Mouse (Mus musculus): ENCODE data around the gene Snx32. TPM values are rescaled to one million over a fixed set of nuclear protein-coding genes. Genes with fewer than 3 reads are reported as not detected.

Snx32 gene
- polyA plus RNA-seq, 1 experiment from 2014 or later: 41.4 TPM

GRCm38 (mm10) chr19:5447515-5448353 is 62.6 kb downstream of the Snx32 start, which contains the start of gene Fosl1:
TSS of gene Fosl1 (plus strand) at chr19:5447547.
- Histone ChIP-seq H3K36me3 (ENCODE audit: poor library complexity, severe bottlenecking) (no peaks in the 10 kb centered on the region), H3K9me3 (replicated peaks) (no peaks in the 10 kb centered on the region), H3K27ac (no peak within 1 kb of the TSS), H3K27me3 (peaks cover 67% of the 10 kb centered on the region), H3K4me3 (peak within 1 kb of the TSS; percentile 53), H3K4me2 (peak within 1 kb of the TSS; percentile 95), H3K4me1 (peaks cover 17% of the 10 kb centered on the region), H3K9ac (peak within 1 kb of the TSS; percentile 61)
- 1% methylated on average over 70 of the region's 70 CpGs for WGBS
- peak; percentile 70 for ATAC-seq

GRCm38 (mm10) chr19:5445747-5446146 is 64.6 kb downstream of the Snx32 start:
- no peak overlapping the region for H3K27ac ChIP-seq
- 90% methylated on average over 5 of the region's 5 CpGs for WGBS
- no peak overlapping the region for H3K4me2 ChIP-seq
- ATAC-seq: no peak
- H3K27me3 ChIP-seq: peaks cover 60% of the 10 kb centered on the region
- H3K4me1 ChIP-seq: peaks cover 17% of the 10 kb centered on the region
- no peak overlapping the region for H3K9ac ChIP-seq
- no peak overlapping the region for H3K4me3 ChIP-seq
- no peaks in the 10 kb centered on the region for H3K36me3 ChIP-seq (ENCODE audit: poor library complexity, severe bottlenecking)
- H3K9me3 ChIP-seq (replicated peaks): no peaks in the 10 kb centered on the region

GRCm38 (mm10) chr19:5444954-5445353 is 65.4 kb downstream of the Snx32 start:
- H3K27ac ChIP-seq: no peak overlapping the region
- peaks cover 17% of the 10 kb centered on the region for H3K4me1 ChIP-seq
- peaks cover 52% of the 10 kb centered on the region for H3K27me3 ChIP-seq
- H3K9me3 ChIP-seq (replicated peaks): peaks cover 6% of the 10 kb centered on the region; the same call in 1 of the 2 replicates
- no peak overlapping the region for H3K4me3 ChIP-seq
- WGBS: 37% methylated on average over 7 of the region's 7 CpGs
- no peak overlapping the region for H3K4me2 ChIP-seq
- no peaks in the 10 kb centered on the region for H3K36me3 ChIP-seq (ENCODE audit: poor library complexity, severe bottlenecking)
- no peak overlapping the region for H3K9ac ChIP-seq
- ATAC-seq: no peak

GRCm38 (mm10) chr19:5444371-5444908 is 65.9 kb downstream of the Snx32 start:
- Histone ChIP-seq H3K27ac (no peak overlapping the region), H3K4me1 (peaks cover 17% of the 10 kb centered on the region), H3K36me3 (ENCODE audit: poor library complexity, severe bottlenecking) (no peaks in the 10 kb centered on the region), H3K9me3 (replicated peaks) (peaks cover 6% of the 10 kb centered on the region; the same call in 1 of the 2 replicates), H3K9ac (no peak overlapping the region), H3K4me3 (no peak overlapping the region), H3K27me3 (peaks cover 47% of the 10 kb centered on the region), H3K4me2 (no peak overlapping the region)
- WGBS: 73% methylated on average over 9 of the region's 9 CpGs
- ATAC-seq: no peak

Other genes starting within 250 kb of the Snx32 start
- gene Pacs1, start 237.4 kb downstream of the Snx32 start, polyA plus RNA-seq (2015; fragmentation: Nextera tagmentation; extraction: Ambion mirVana): 20.2 and 21.4 TPM in 2 replicates
- 428 and 432 TPM in 2 replicates for gene Sf3b2, start 215.1 kb downstream of the Snx32 start, polyA plus RNA-seq (2015; fragmentation: Nextera tagmentation; extraction: Ambion mirVana)
- 21.3 and 22.6 TPM in 2 replicates for gene Gal3st3, start 212.2 kb downstream of the Snx32 start, polyA plus RNA-seq (2015; fragmentation: Nextera tagmentation; extraction: Ambion mirVana)
- gene Catsper1, start 174.8 kb downstream of the Snx32 start, polyA plus RNA-seq (2015; fragmentation: Nextera tagmentation; extraction: Ambion mirVana): not detected in 2 replicates
- 1.5 and 1.9 TPM in 2 replicates for gene Cst6, start 161.0 kb downstream of the Snx32 start, polyA plus RNA-seq (2015; fragmentation: Nextera tagmentation; extraction: Ambion mirVana)
- gene Eif1ad, start 143.8 kb downstream of the Snx32 start, polyA plus RNA-seq (2015; fragmentation: Nextera tagmentation; extraction: Ambion mirVana): 64.3 and 69.5 TPM in 2 replicates
- 479 and 496 TPM in 2 replicates for gene Banf1, start 143.4 kb downstream of the Snx32 start, polyA plus RNA-seq (2015; fragmentation: Nextera tagmentation; extraction: Ambion mirVana)
- 85.3 and 88.4 TPM in 2 replicates for gene Sart1, start 121.8 kb downstream of the Snx32 start, polyA plus RNA-seq (2015; fragmentation: Nextera tagmentation; extraction: Ambion mirVana)
- gene Tsga10ip, start 108.0 kb downstream of the Snx32 start, polyA plus RNA-seq (2015; fragmentation: Nextera tagmentation; extraction: Ambion mirVana): 0.39 TPM in 1 of 2 replicates, not detected in the other
- 291 and 298 TPM in 2 replicates for gene Drap1, start 85.6 kb downstream of the Snx32 start, polyA plus RNA-seq (2015; fragmentation: Nextera tagmentation; extraction: Ambion mirVana)
- 40.6 and 44.4 TPM in 2 replicates for gene AI837181, start 85.4 kb downstream of the Snx32 start, polyA plus RNA-seq (2015; fragmentation: Nextera tagmentation; extraction: Ambion mirVana)
- gene Fosl1, start 63.0 kb downstream of the Snx32 start, polyA plus RNA-seq (2015; fragmentation: Nextera tagmentation; extraction: Ambion mirVana): not detected in 2 replicates
- gene Ccdc85b, start 52.6 kb downstream of the Snx32 start, polyA plus RNA-seq (2015; fragmentation: Nextera tagmentation; extraction: Ambion mirVana): 6.5 and 7.1 TPM in 2 replicates
- 153 and 155 TPM in 2 replicates for gene Fibp, start 49.9 kb downstream of the Snx32 start, polyA plus RNA-seq (2015; fragmentation: Nextera tagmentation; extraction: Ambion mirVana)
- gene Ctsw, start 42.0 kb downstream of the Snx32 start, polyA plus RNA-seq (2015; fragmentation: Nextera tagmentation; extraction: Ambion mirVana): 4.4 and 5.4 TPM in 2 replicates
- 30.7 and 31.1 TPM in 2 replicates for gene Efemp2, start 36.6 kb downstream of the Snx32 start, polyA plus RNA-seq (2015; fragmentation: Nextera tagmentation; extraction: Ambion mirVana)
- 44.4 and 47.0 TPM in 2 replicates for gene Mus81, start 22.1 kb downstream of the Snx32 start, polyA plus RNA-seq (2015; fragmentation: Nextera tagmentation; extraction: Ambion mirVana)
- gene Cfl1, start 20.1 kb downstream of the Snx32 start, polyA plus RNA-seq (2015; fragmentation: Nextera tagmentation; extraction: Ambion mirVana): 3,452 and 3,520 TPM in 2 replicates
- 0.23 and 0.27 TPM in 2 replicates for gene 1700020D05Rik, start 6.8 kb downstream of the Snx32 start, polyA plus RNA-seq (2015; fragmentation: Nextera tagmentation; extraction: Ambion mirVana)
- gene Ovol1, start 50.1 kb upstream of the Snx32 start, polyA plus RNA-seq (2015; fragmentation: Nextera tagmentation; extraction: Ambion mirVana): 0.06 TPM in 1 of 2 replicates, not detected in the other
- 1.4 and 1.7 TPM in 2 replicates for gene Ap5b1, start 57.5 kb upstream of the Snx32 start, polyA plus RNA-seq (2015; fragmentation: Nextera tagmentation; extraction: Ambion mirVana)
- gene Rnaseh2c, start 91.3 kb upstream of the Snx32 start, polyA plus RNA-seq (2015; fragmentation: Nextera tagmentation; extraction: Ambion mirVana): 146 and 170 TPM in 2 replicates
- 72.7 and 80.7 TPM in 2 replicates for gene Kat5, start 99.7 kb upstream of the Snx32 start, polyA plus RNA-seq (2015; fragmentation: Nextera tagmentation; extraction: Ambion mirVana)
- 33.4 and 34.4 TPM in 2 replicates for gene Rela, start 126.9 kb upstream of the Snx32 start, polyA plus RNA-seq (2015; fragmentation: Nextera tagmentation; extraction: Ambion mirVana)
- gene Sipa1, start 153.2 kb upstream of the Snx32 start, polyA plus RNA-seq (2015; fragmentation: Nextera tagmentation; extraction: Ambion mirVana): 9.4 and 11.0 TPM in 2 replicates
- gene Map3k11, start 178.2 kb upstream of the Snx32 start, polyA plus RNA-seq (2015; fragmentation: Nextera tagmentation; extraction: Ambion mirVana): 11.3 and 11.7 TPM in 2 replicates
- gene Pcnx3, start 178.4 kb upstream of the Snx32 start, polyA plus RNA-seq (2015; fragmentation: Nextera tagmentation; extraction: Ambion mirVana): 21.6 and 29.4 TPM in 2 replicates
- 0.31 and 0.32 TPM in 2 replicates for gene Kcnk7, start 193.8 kb upstream of the Snx32 start, polyA plus RNA-seq (2015; fragmentation: Nextera tagmentation; extraction: Ambion mirVana)
- 5.3 and 6.7 TPM in 2 replicates for gene Ehbp1l1, start 215.8 kb upstream of the Snx32 start, polyA plus RNA-seq (2015; fragmentation: Nextera tagmentation; extraction: Ambion mirVana)
- 199 and 204 TPM in 2 replicates for gene Fam89b, start 219.1 kb upstream of the Snx32 start, polyA plus RNA-seq (2015; fragmentation: Nextera tagmentation; extraction: Ambion mirVana)
- 8.3 and 13.1 TPM in 2 replicates for gene Ltbp3, start 230.4 kb upstream of the Snx32 start, polyA plus RNA-seq (2015; fragmentation: Nextera tagmentation; extraction: Ambion mirVana)

All from forebrain, embryonic 13.5 days (tissue).